Mouse (Mus musculus): ENCODE measurements around the gene Csnk1e. TPM values are rescaled to one million over a fixed set of nuclear protein-coding genes. Genes with fewer than 3 reads are reported as not detected.

Gene Csnk1e
- total and polyA plus RNA-seq, 2 experiments from 2014 or later, result 178 to 323 TPM

DNA sequence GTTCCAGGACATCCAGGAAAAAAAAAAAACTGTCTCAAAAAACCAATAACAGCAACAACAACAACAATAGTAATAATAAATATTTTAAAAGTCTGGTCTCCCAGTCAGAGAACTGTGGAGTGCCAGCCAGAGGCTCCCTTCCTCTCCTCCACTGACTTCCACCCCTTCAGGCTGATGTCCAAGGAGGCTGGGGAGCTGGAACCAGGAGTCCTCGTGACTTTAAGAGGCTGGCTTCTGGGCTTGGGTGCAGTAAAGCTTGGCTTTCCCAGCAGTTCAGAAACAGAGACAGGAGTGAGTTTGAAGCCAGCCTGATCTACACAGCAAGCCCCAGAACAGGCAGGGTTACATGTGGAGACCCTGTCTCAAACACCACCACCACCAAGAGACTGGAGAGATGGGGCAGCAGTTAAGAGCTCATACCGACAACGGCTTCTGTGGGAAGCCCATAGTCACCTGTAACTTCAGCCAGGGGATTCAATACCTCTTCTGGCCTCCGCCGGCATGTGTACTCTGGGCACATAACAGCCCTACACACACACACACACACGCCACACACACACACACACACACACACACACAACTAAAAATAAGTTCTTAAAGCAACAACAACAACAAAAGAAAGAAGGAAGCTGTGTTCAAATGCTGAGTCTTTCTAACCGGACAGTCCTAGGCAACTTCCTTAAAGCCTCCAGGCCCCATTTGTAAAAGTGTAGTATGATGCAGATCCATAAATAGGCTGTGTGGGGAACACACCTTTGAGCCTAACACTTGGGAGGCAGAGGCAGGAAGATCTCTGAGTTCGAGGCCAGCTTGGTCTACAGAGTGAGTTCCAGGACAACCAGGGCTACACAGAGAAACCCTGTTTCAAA lies 9.3 kb downstream of the Csnk1e start:
- H3K4me2 ChIP-seq (ENCODE audit: low read depth, low read length), result no peak overlapping the region
- H3K4me1 ChIP-seq (ENCODE audit: insufficient read depth, low read length), result peaks cover 7% of the 10 kb centered on the region; the same call in 1 of the 2 replicates
- H3K27me3 ChIP-seq (ENCODE audit: insufficient read depth, low read length), result no peaks in the 10 kb centered on the region
- DNase-seq (ENCODE audit: low spot score), result no peak
- H3K9me3 ChIP-seq (ENCODE audit: low read length), result no peaks in the 10 kb centered on the region
- H3K9ac ChIP-seq (replicated peaks; ENCODE audit: low read length), result no peak overlapping the region
- no peak for ATAC-seq
- H3K36me3 ChIP-seq (ENCODE audit: insufficient read depth, low read length), result no peaks in the 10 kb centered on the region
- H3K27ac ChIP-seq, result no peak overlapping the region
- no peak overlapping the region for H3K4me3 ChIP-seq (ENCODE audit: low read length)
- TF ChIP-seq CTCF (IDR thresholded peaks at IDR 0.05; ENCODE audit: low read depth), result no peak
- 75% methylated on average over 8 of the region's 8 CpGs for WGBS

GRCm38 (mm10) chr15:79443856-79444410 lies 11.4 kb downstream of the Csnk1e start:
- peaks cover 22% of the 10 kb centered on the region for H3K4me1 ChIP-seq (ENCODE audit: insufficient read depth, low read length)
- no peaks in the 10 kb centered on the region for H3K36me3 ChIP-seq (ENCODE audit: insufficient read depth, low read length)
- no peak for DNase-seq (ENCODE audit: low spot score)
- no peaks in the 10 kb centered on the region for H3K9me3 ChIP-seq (ENCODE audit: low read length)
- 54% methylated on average over 7 of the region's 7 CpGs for WGBS
- TF ChIP-seq CTCF (IDR thresholded peaks at IDR 0.05; ENCODE audit: low read depth), result no peak
- no peak overlapping the region for H3K4me3 ChIP-seq (ENCODE audit: low read length)
- H3K27me3 ChIP-seq (ENCODE audit: insufficient read depth, low read length), result no peaks in the 10 kb centered on the region
- no peak overlapping the region for H3K9ac ChIP-seq (replicated peaks; ENCODE audit: low read length)
- H3K4me2 ChIP-seq (ENCODE audit: low read depth, low read length), result no peak overlapping the region
- no peak for ATAC-seq
- no peak overlapping the region for H3K27ac ChIP-seq

- DNase-seq (ENCODE audit: low spot score), result no peak
- ATAC-seq, result no peak
- TF ChIP-seq CTCF (IDR thresholded peaks at IDR 0.05; ENCODE audit: low read depth), result no peak
- Histone ChIP-seq H3K27ac (no peak overlapping the region), H3K4me3 (ENCODE audit: low read length) (no peak overlapping the region), H3K27me3 (ENCODE audit: insufficient read depth, low read length) (no peaks in the 10 kb centered on the region), H3K4me2 (ENCODE audit: low read depth, low read length) (peak overlapping the region; percentile 98; the same call in 1 of the 2 replicates), H3K36me3 (ENCODE audit: insufficient read depth, low read length) (no peaks in the 10 kb centered on the region), H3K9ac (replicated peaks; ENCODE audit: low read length) (no peak overlapping the region), H3K9me3 (ENCODE audit: low read length) (no peaks in the 10 kb centered on the region), H3K4me1 (ENCODE audit: insufficient read depth, low read length) (peaks cover 29% of the 10 kb centered on the region)
- WGBS, result 67% methylated on average over 9 of the region's 9 CpGs
Measured at GRCm38 (mm10) chr15:79442961-79443518, 12.3 kb downstream of the Csnk1e start.

DNA sequence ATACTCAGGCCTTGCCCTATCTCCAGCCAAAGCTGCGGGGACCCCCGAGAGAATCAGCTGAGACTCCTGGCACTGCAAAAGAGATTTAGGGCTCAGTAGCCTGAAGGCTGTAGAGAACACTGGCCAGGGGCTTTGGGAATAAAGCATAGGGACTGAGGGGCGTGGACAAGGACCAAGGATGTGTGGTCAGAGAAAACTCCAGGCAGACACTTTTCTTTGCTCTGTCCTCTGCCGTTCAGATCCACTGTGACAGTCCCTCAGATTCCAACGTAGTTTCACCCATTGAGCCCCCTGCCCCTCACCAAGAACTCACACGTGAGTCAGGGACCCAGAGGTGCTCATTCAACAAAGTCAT lies 13.1 kb downstream of the Csnk1e start:
- peak overlapping the region; percentile 98 for H3K4me2 ChIP-seq (ENCODE audit: low read depth, low read length)
- peak; percentile 8; the same call in 1 of the 2 replicates for ATAC-seq
- WGBS, result 1% methylated on average over 6 of the region's 6 CpGs
- H3K4me3 ChIP-seq (ENCODE audit: low read length), result peak overlapping the region; percentile 96
- peaks cover 31% of the 10 kb centered on the region for H3K4me1 ChIP-seq (ENCODE audit: insufficient read depth, low read length)
- no peak for TF ChIP-seq CTCF (IDR thresholded peaks at IDR 0.05; ENCODE audit: low read depth)
- DNase-seq (ENCODE audit: low spot score), result no peak
- peak overlapping the region; percentile 99 for H3K9ac ChIP-seq (replicated peaks; ENCODE audit: low read length)
- H3K36me3 ChIP-seq (ENCODE audit: insufficient read depth, low read length), result peaks cover 2% of the 10 kb centered on the region; the same call in 1 of the 2 replicates
- H3K27ac ChIP-seq, result peak overlapping the region; percentile 96
- H3K9me3 ChIP-seq (ENCODE audit: low read length), result no peaks in the 10 kb centered on the region
- H3K27me3 ChIP-seq (ENCODE audit: insufficient read depth, low read length), result no peaks in the 10 kb centered on the region

DNA sequence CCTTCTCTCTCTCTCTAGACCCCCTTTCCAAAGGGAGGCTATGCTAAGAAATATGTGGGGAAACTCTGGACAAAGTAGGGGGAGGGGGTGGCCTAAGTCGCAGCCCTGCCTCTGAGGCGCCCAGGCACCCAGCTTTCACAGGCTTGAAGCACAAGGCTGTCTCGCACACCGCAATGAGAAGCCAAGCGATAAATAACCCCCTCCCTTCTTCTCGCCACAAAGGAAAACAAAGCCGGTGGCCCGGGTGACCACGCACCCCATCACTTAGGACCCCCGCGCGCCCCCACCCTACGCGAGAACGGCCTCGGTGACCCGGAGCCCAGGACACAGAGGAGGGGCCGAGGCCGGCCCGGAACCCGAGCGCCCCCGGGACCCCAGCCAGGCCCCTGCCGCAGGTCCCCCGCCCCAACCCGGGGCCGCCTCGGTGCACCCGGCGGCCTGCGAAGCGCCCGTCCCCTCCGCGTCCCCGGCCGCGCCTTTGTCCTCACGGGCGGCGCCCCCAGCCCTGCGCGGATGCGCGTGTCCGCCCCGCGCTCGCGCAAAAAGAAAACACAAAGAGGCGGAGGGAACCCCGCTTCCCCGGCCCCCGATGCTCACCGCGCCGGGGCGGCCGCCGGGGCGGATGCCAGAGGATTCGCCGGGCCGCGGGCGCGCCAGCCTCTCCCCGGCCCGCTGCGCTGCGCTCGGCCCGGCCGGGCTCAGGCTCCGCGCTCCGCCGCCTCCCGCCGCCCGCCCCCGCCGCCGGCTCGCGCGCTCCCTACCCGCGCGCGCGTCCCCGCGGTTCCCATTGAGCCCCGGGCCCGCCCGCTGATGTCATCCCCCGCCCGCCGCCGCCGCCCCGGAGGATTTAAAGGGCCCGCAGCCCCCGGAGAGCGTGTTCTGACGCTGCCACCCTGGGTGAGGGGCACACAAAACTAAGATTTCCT lies 13.8 kb downstream of the Csnk1e start:
- ATAC-seq, result peak; percentile 79
- Histone ChIP-seq H3K9me3 (ENCODE audit: low read length) (no peaks in the 10 kb centered on the region), H3K4me3 (ENCODE audit: low read length) (peak overlapping the region; percentile 96), H3K27ac (peak overlapping the region; percentile 96), H3K4me1 (ENCODE audit: insufficient read depth, low read length) (peaks cover 37% of the 10 kb centered on the region), H3K9ac (replicated peaks; ENCODE audit: low read length) (peak overlapping the region; percentile 99), H3K27me3 (ENCODE audit: insufficient read depth, low read length) (no peaks in the 10 kb centered on the region), H3K4me2 (ENCODE audit: low read depth, low read length) (peak overlapping the region; percentile 98), H3K36me3 (ENCODE audit: insufficient read depth, low read length) (peaks cover 6% of the 10 kb centered on the region; the same call in 1 of the 2 replicates)
- WGBS, result 2% methylated on average over 73 of the region's 107 CpGs
- peak; percentile 91 for DNase-seq (ENCODE audit: low spot score)
- TF ChIP-seq CTCF (IDR thresholded peaks at IDR 0.05; ENCODE audit: low read depth), result no peak
